Mouse (Mus musculus): ENCODE results near the gene Bag1. TPM values are rescaled to one million over a fixed set of nuclear protein-coding genes. Genes with fewer than 3 reads are reported as not detected.
A peak's percentile ranks its signal among the peaks of the same experiment; 100 is the strongest.

The Bag1 gene
- total RNA-seq (2021), result 100 to 1,000 TPM; 257 to 267 TPM
- long read RNA-seq, experiment 1, transcript Bag1-202 (7 exons, 1,336 nt), result major isoform, 448 of 478 reads
- long read RNA-seq, experiment 1, partial matches to known transcripts, result 11 of 478 reads
- long read RNA-seq, experiment 1, other reads (novel, unspliced or antisense), result 19 of 478 reads
- long read RNA-seq, experiment 2, transcript Bag1-202 (7 exons, 1,336 nt), result major isoform, 315 of 338 reads
- long read RNA-seq, experiment 2, partial matches to known transcripts, result 6 of 338 reads
- long read RNA-seq, experiment 2, other reads (novel, unspliced or antisense), result 17 of 338 reads

DNA sequence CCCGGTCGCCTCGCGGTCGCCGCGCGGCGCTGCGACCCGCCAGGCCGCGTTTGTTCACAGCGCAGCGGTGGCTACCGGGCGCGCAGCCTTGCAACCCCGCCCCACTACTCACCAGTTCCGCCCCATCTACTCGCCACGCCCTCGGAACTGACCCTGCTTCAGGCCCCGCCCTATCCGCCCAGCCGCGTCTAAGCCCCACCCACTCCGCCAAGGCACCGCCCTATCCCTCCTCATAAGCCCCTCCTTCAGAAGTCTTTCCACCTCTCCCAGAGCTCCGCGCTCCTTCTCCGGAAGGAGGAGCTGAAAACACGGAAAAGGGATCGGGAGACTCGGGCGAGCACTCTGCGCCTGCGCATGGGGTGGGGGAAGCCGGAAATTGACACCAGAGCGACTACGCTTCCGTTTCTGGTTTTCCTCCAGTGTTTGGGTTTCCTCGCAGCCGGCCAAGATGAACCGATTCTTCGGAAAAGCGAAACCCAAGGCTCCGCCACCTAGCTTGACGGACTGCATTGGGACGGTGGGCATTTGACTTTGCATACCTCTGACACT lies at the start of gene Bag1, which contains the start of gene Chmp5:
Gene Bag1, minus strand, starts transcription at position 135 of the 549 bp plus-strand sequence.
Gene Chmp5, plus strand, starts transcription at position 248 of the 549 bp plus-strand sequence.
- DNase-seq, result peak; percentile 100

DNA sequence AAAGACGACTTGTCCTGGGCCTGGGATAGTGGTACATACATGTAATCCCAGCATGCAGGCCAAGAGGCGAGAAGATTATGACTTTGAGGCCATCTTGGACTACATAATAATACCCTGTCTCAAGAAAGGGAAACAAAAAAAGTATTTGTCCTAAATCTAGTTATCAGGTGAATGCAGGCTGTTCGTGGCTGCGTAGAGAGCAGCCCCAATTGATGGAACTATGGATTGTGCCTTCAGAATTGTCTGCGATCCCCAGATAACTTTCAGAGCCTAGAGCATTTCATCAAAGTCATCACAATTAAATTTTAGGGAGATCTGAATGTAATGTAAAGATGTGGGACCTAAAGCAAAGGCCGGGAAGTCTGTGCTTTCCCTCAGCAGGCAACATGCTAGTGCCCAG lies 48.2 kb upstream of the Bag1 start:
- no peak for DNase-seq

GRCm38 (mm10) chr4:40989633-40990032 lies 41.5 kb upstream of the Bag1 start:
- DNase-seq, result no peak

DNA sequence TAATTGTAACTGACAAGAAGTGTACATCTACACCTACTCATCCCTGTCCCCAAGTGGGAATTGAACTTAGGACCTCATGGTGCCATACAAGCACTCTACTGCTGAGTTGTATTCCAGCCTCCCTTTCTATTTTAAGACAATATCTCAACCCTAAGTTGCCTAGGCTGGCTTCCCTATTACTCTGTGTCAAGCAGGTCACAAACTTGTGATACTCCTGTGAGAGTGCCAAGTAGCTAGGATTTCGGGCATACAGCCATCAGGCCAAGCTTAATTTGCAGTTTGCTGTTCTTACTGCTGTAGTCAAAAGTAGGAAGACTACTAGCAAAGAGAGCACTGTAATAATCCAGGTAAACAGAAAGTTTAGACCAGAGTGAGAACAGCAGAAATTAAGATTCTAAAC lies 35.6 kb upstream of the Bag1 start:
- DNase-seq, result peak; percentile 62

DNA sequence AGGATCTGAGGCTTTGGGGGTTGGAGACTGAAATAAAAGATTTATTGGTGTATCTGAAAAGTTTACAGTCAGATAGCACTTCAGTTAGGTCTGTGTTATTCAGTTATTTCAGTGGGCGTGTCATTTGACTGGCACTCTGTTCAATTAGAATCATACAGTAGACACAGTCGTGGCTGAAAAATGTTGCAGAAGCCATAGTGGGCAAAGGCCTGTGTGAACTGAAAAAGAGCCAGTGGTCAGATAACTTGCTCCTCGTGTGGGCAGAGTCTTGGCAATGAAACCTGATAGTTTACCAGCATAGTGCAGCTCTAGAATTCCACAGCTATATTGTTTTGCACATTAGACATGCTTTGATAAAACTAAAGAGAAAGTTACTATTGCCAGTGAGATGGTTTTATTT lies 34.4 kb upstream of the Bag1 start:
- DNase-seq, result no peak

DNA sequence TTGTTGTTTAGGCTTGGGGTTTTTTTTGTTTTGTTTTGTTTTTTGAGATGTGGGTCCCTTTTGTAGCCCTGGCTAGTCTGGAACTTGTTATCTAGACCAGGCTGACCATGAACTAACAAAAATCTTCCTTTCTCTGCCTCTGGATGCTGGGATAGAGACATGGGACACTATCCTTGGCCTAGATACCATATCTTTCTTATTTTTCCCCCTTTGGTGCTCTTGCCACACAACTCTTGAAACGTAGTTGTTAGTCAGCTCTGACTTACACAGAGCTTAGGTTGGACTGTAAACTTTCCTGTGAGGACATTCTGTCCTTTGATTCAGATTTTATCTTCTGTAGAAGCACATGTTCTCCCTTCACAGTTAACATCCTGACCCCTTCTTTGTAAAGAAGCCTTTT lies 31.3 kb upstream of the Bag1 start:
- no peak for DNase-seq

DNA sequence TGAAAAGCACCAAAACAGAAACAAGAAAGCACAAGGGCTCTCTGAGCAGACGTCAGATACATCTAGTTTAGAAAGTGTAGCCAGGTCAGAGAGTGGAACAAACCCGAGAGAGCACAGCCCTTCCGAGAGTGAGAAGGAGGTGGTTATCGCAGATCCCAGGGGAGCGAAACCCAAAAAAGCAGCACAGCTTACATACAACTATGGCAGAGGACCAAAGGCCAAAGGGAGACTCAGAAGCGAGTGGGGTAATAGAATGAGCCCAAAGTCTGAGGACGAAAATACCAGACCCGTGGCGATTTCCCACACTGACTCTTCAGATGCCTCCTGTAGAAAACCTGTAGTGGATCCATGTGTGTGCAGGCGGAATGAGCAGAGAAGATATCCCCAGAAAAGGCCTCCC lies 28.6 kb upstream of the Bag1 start:
- peak; percentile 44 for DNase-seq

DNA sequence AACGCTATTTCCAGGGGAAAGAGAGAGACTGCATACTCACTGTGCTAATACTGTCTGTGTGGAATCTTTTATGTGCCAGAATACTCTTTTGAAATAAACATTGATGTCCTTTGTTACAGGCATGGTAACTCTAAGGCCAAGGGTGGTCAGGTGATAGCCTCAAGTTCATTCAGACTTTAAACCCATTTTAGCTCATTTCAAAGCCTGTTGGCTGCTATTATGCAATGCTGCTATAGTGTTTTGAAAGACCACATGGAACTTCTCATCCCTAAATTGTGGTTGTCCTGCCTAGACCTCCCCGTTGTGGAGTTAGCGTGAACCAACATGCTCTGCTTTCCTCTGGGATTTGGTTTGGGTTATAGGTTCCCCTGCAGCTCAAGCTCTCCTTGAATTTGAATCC lies 27.6 kb upstream of the Bag1 start:
- no peak for DNase-seq

DNA sequence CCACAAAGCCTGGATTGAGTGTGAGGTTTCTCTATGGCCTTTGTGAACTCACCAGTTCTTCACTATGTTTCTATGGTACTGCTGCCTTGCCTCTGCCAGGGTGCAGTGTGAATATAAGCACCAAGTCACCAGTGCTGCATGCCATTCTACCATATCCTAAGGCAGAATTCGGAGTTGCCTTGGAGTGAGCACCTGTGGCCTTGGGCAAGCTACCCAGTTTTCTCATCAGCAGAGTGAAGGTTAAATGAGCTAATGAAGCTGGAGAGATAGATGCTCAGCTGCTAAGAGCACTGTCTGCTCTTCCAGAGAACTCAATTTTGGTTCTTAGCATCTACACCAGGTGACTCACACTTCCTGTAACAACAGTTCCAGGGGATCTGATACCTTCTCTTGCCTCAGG lies 25.9 kb upstream of the Bag1 start:
- peak; percentile 60 for DNase-seq

- DNase-seq, result peak; percentile 56
Measured at GRCm38 (mm10) chr4:40971744-40972143, 23.6 kb upstream of the Bag1 start.

GRCm38 (mm10) chr4:40970842-40971701 lies 23.0 kb upstream of the Bag1 start, which contains the start of gene Nfx1:
TSS of gene Nfx1 (plus strand) at chr4:40970906.
- DNase-seq, result peak; percentile 98

- DNase-seq, result no peak
Measured at GRCm38 (mm10) chr4:40970592-40970841, 22.4 kb upstream of the Bag1 start.

GRCm38 (mm10) chr4:40969781-40970591 lies 21.9 kb upstream of the Bag1 start:
- DNase-seq, result peak; percentile 32

GRCm38 (mm10) chr4:40969161-40969560 lies 21.1 kb upstream of the Bag1 start:
- no peak for DNase-seq

- DNase-seq, result no peak
Measured at GRCm38 (mm10) chr4:40963536-40963935, 15.4 kb upstream of the Bag1 start.

DNA sequence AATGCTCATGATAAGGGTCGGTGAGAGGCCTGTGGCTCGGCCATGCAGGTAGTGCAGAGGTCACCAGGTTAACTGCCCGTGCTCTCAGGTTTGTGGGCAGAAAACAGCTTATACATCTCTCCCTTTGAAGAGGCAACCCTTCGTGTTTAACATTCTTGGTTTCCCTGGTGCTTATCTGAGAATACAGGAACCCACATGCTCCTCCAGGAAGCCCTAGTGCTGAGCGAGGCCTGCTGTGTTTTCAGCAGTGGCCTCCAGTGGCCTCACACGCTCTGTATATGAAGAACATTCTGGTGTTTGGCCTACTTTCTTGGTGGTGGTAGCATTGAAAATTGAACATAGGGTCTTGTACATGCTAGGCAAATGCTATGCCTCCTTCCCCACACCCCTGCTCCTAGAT lies 7.8 kb upstream of the Bag1 start:
- no peak for DNase-seq

- DNase-seq, result peak; percentile 46
Measured at GRCm38 (mm10) chr4:40953521-40953920, 5.4 kb upstream of the Bag1 start.

GRCm38 (mm10) chr4:40947565-40948159 lies 432 bp downstream of the Bag1 start:
- DNase-seq, result no peak

DNA sequence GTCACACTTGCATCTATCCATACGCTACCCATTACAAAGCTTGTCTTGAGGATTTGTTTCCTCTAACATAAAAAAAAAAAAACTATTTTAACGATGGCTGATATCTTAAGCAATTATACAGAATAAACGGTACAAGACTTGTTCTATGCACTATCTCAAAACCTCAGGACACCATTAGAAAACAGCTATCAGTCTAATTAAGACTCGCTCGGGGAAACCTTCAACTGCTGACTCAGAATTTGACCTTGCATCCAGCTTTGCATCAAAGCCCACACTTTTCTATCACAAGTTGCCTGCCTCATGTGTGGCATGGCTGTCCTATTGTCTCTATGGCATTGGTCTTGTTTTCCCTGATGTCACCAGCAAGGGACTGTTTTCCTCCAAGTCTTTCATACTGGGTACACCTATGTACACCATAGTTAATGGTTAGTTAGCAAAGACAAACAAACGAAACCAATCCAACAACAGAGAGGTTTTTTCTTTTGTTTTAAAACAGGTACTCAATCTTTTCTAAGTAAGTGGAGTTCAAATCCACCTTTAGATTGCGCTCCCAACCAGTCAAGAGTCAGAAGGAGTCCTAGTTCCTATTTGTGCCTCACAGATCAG lies 1.5 kb downstream of the Bag1 start:
- no peak for DNase-seq

DNA sequence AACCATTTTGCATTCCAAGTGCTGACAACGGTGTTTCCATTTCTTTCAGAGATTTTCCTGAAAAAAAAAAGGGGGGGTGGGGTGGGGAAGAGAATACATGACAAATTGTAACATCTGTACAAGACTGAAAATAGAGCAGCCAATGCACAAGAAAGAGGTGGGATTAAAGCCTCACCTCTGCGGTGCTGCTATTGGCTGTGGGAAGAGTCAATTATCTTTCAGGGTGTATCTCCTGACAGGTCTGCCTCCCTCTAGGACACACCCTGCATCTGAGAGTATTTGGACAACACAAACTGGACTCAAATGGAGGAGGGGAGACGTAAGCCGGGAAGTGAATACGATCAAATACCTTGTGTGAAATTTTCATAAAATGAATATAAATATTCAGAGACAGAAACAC lies 4.4 kb downstream of the Bag1 start:
- DNase-seq, result no peak

- no peak for DNase-seq
Measured at GRCm38 (mm10) chr4:40938793-40939192, 9.3 kb downstream of the Bag1 start.

All from adrenal gland, postnatal 10 days (tissue).